Mouse (Mus musculus) spleen, postnatal 10 days (tissue): ENCODE measurements around the gene Traf3ip1.

Source experiments
- DNase-seq, 2 experiments: peaks; one replicate each; pipeline ENCODE4 v3.0.0; 2021 to 2022; ENCODE audit warnings: low spot score in 2 of 2

Traf3ip1 gene

DNA sequence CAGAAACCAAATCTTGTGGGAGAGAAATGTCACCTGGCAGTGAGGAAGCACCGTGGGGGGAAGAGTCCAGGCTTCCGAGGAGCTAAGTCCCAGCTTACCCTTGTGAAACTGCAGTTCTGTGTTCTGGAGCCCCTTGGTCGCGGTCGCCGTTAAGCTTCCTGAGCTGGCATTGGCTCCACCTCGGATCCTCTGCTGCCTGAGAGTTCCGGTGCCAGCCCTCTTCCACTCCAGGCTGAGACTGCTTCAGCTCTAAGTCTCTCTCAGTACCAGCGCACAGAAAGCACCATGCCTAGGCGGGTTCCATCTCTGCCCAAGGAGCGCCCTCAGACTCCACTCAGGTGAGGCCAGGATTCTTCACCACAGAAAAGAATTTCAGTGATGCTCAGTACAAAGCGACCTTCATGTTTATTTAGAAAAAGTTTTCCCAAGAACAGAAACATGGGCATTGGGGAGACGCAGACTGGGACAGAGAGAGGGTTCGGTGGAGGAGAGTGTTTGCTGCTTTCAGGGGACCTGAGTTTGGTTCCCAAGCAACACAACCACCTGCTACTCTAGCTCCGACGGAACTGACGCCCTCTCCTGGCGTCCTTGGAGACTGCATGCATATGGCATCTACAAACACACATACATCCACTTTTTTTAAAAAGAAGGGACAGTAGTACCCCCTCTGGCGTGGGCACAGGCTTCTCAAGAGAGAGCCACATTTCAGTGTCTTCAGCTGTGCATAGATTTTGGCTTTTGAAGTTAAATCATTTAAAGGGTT, 39.7 kb downstream of the Traf3ip1 start:
- DNase-seq = peak; percentile 68 to 79

DNA sequence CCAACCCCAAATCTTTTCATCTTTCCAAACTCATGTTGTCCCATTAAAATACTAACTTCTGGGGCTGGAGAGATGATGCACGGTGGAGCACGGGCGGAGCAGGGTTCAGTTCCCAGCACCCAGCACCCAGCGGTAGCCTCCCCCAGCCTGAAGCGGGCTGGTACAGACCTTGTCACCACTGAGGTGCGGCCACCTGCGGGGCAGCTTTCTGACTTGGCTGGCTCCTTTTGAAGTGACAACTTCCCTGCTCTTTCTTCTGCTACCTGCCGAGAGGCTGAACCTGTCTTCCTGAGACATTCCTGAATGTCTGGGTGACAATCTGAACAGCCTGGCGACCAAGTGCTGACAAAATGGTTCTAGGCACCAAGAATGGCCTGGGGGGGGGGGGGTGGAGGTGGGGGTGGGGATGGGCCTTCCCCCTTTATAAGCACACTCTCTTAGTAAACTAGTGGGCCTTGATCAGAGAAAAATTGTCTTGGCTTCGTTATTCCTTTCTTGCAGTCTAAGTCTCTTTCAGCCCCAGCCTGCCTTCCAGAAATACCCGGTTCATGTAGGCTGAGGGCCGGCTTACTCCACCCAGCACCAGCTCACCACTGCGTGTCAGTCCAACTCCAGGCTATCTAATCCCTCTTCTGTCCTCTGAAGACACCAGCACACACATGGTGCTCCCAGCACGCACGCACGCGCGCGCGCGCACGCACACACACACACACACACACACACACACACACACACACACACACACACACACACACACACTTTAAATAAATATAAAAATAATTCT, 43.5 kb downstream of the Traf3ip1 start:
- no peak for DNase-seq

DNA sequence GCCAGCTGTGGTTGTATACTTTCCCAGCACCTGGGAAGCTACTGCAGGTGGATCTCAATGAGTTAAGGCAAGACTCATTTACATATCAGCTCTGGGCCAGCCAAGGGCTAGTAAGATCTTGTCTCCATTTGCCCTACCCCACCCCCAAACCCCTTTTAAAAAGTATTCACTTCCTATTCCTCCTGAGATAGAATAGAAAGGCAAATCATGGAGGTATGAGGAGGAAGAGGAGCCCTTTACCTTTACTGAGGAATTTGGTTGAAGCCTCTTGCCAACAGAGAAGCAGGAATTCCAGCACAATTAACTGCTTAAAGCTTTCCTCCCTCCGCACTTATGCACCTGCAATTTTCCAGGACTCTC, 44.1 kb downstream of the Traf3ip1 start:
- no peak for DNase-seq

DNA sequence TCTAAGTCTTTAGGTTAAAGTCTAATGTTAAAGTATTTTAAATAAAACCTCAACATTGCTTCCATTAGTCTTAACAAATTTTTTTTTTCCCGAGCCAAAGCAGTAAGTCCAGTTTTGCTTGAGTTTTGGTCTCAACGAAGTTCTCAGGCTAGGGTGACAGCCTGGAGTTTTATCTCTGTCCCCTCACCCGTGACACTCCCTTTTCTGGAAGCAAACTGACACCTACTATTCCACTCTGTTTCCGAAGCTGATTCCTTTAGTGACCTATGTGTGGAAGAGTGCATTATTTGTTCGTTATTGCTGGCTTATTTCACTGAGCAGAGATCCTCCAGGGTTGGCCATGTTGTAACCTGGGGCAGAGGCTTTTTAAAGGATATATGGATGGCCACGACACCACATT, 44.8 kb downstream of the Traf3ip1 start:
- no peak for DNase-seq

DNA sequence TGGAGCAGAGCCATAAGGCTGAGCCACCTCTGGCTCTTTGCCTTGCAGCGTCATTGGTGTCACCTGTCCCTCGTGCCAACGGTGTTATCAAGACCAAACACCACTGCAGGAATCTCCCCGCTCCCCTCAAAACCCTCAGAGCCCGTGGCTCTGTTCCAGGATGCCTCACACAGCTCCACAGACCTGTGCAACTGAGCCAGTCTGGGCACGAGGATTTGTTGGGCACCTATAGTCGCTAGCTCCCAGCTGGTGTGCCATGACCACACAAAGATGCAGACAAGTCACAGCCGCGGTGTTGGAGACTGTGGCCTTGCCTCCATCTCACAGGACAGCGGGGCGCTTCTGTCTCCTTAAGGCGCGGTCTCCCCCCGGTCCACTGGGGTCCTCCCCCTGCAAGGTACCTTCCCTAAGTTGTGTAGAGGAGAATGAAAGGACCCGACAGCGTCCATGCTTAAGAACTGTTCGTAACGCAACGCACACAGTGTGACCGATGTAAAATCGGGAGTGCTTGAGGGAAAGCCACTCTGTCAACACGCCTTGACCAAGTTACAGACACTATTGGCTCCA, 45.3 kb downstream of the Traf3ip1 start:
- peak; percentile 77 to 82 for DNase-seq

DNA sequence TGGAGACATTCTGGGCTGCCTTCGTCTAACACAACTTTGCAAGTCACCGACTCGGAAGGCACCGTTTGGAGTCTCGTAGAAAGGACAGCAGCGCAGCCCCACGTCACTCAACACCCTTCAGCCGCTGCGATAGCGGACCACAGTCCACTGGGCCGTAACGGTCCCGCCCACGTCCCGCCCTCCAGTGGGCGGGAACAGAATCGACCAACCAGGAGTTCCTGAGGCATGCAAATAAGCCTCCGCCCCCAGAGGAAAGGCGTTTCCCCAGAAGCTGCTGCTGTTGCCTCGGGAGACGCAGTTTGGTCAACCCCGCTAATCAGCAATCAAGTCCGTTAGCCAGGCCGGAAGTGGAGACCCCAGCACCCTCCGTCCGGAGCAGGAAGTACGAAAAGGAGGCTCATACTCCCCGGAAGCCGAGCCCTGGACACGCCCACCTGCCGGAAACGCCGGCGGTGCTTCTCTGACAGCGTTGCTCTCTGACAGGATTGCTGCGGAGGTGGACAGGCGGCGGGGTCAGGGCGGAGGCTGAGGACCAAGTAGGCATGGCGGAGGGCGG, 45.9 kb downstream of the Traf3ip1 start, which contains the start of gene Asb1:
TSS of gene Asb1 (plus strand) at position 274 of the 556 bp plus-strand sequence.
- DNase-seq = peak; percentile 94 to 96

DNA sequence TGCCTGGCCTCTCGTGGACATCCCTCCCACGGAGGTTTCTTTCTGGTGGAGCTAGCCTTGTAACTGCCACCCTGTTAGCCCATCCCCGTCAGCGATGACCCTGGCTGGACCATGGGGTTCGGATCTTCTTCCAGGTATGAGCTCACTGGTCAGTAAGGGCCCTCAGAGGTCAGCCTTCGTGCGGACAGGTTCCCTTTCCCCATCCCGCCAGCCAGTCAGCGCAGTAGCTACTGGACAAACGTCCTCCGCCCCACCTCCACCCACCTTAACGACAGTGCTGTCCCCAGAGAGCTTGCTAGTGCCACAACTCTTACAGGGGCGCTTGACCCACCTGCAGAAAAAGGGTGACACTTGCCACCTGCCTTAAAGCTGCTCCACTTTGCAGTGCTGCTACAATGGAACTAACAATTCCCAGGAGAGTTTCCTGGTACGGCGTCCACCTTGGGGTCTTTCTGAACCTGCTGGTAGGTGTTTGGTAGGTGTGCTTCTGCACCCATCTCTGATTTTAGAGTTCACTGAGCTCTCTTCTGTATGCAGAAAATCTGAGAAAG, 46.7 kb downstream of the Traf3ip1 start:
- peak; percentile 45 to 49 for DNase-seq

DNA sequence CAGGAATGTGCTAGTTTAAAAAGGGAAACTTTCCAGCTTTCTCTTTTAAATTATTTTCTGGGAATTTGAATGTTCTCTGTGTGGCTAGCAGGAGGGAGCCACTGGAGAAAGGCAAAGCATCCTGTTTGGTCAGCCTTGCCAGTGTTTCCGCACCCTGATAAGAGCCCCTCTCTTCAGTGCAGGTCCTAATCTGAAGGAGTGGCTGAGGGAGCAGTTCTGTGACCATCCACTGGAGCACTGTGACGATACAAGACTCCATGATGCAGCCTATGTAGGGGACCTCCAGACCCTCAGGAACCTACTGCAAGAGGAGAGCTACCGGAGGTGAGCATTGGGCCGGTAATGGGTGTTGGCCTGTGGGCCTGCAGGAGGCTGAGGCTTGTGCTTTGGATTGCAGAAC, 49.5 kb downstream of the Traf3ip1 start:
- DNase-seq = no peak

DNA sequence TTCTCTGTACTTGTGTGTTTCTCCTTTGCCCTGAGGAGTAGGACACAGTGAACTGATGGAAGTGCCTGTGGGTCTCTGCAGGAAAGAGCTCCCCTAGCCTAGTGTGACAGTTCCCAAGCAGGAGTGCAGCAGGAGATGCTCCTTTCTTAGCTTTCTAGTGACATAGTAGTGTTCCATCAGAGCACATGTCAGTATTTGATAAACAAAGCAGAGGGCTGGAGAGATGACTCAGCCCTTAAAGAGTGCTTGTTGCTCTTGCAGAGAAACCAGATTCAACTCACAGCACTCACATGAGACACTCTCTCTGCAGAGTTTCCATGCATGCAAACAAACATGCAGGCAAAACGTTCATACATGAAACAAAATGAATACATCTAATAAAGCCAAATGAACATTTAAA, 50.8 kb downstream of the Traf3ip1 start:
- no peak for DNase-seq

DNA sequence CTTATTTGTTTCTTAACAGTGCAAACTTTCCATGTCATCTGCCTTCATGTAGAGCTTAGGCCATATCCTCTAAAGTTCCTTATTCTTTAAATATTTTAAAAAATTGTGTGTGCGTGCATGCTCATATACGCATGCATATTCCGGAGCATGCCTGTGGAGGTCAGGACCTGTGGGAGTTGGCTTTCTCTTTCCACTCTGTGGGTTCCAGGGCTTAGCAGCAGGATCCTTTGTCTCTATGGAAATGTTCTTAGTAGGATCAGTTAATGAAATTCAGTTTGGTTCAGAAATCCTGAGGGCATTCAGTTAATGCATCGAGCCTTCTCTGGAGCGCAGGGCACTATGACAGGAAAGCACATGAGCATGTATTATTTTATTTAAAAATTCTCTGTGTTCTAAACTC, 53.1 kb downstream of the Traf3ip1 start:
- no peak for DNase-seq

DNA sequence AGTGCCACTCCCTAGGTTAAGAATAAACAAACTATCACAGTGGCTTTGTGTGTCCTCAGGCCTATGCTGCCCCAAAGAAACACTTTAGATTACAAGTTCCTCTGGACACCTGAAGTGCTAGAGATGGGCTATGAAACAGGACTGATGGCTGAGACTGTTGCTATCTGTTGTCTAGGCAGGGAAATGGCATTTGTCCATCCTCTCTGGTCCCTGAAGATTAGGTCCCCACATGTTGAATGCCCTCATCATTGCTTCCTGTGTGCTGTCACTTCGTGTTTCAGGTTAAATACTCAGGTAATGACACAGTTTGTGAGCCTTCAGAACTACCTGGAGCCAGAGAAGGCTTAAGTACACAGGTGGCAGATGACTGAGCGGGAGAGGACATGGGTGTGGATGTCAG, 54.6 kb downstream of the Traf3ip1 start:
- DNase-seq = no peak

DNA sequence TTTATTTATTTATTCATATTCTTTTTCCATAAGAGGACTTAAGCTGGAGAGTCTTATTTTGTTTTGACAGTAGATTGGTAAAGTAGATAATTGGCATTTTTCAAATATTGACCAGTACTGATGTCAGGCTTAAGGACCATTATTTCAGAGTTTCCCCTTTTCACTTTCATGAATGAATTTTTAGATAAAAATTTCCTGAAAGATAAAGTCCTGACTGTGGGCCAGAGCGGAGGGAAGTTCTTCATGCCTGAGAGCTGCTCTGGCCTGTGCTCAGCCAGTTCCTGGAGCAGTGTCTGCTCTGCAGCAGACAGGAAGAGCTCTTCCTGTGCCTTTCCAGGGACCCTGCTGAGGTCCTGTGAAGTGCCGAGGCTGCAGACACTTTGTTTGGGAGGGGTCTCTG, 62.7 kb downstream of the Traf3ip1 start:
- no peak for DNase-seq

DNA sequence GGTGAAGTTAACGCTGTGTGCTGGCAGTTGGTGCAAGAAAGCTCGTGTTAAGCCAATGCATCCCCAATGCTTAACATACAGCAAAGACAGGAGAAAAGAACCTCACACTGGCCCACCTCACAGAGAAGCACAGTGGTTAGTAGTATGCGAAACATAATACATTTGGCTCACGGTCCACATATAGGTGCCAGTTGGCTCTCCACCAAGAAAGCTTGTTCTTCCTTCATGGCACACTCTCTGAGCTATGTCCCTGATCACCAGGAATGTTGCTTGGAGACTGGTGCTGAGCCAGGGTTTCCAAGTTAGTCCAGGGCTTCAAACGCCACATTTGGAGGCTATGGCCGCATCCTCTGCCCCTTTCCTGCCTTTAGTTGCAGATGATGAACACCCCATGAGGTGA, 66.8 kb downstream of the Traf3ip1 start:
- no peak for DNase-seq

DNA sequence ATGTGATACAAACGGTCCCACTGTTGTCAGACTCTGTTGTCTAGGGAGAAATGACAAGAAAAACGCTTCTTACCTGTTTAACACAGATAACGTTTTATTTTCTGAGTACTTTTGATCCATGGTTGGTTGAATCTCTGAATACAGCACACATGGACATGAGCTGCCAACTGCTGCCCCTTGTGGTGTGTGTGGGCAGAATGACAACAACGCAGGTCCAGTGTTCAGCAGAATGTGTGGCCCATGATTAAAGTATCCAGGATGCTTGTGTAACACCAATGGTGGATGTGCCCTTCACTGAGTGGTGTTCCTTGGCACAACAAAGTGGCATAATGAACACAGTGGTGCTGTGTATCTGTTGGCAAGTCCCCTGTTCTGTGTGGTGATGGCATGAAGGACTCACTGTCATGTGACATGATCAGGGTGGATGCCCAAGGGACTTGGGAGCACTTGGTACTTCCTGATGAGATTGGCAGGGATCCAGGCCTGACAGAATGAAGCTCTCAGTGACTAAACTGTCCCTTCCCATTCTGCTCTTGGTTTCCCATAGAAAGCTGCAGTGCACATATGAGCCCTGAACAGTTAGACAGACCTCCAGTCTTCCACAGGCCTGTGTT, 68.6 kb downstream of the Traf3ip1 start:
- no peak for DNase-seq

DNA sequence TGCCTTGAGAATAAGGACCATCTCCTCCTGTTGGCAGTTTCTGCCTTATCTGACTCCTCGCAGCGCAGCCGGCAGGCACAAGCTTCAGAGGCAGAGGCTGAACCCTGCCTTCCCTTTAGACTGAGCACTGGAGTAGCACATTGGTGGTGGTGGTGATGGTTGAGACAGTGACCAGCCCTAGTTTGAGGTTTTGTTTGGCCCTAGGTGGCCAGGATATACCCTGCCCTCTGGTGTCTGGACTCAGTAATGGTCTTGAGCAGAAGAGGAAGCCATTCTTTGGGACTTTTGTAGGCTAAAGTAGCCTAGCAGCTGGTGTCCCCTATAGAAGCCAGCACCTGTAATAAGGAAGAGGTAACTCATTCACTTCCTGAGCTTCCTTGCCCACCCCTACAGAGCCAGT, 69.6 kb downstream of the Traf3ip1 start:
- DNase-seq = peak in 1 of 2 experiments; percentile 24

DNA sequence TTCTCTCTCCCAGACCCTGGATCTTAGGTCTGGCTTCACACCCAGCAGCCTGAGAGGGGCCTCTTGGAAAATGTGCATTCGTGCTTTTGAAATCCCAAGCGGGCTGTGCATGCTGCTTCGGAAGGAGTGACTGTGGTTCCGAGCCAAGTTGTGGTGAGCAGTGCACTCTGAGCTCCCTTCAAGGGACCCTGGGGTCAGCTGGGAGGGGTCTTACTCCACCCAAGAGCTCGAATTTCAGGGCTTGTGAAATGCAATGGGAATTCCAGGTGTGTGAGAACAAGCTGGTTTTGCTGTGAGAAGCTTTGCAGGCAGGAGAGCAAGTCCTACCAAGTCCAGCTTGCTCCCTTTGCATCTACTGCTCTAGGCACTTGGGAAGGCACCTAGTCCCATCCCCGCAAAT, 70.2 kb downstream of the Traf3ip1 start:
- DNase-seq = no peak

DNA sequence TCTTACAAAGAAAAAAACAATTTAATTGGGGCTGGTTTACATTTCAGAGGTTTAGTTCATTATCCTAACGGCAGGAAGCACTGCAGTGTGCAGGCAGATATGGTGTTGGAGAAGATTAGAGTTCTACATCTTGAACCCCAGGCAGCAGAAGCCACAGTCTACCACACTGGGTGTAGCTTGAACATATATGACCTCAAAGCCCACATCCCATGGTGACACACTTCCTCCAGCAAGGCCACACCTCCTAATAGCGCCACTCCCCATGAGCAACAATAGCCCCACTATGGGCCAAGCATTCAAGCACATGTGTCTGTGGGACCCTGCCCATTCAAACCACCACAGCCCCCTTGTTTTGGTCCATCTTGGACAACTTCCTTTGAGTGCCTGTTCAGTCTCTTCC, 72.8 kb downstream of the Traf3ip1 start:
- no peak for DNase-seq

DNA sequence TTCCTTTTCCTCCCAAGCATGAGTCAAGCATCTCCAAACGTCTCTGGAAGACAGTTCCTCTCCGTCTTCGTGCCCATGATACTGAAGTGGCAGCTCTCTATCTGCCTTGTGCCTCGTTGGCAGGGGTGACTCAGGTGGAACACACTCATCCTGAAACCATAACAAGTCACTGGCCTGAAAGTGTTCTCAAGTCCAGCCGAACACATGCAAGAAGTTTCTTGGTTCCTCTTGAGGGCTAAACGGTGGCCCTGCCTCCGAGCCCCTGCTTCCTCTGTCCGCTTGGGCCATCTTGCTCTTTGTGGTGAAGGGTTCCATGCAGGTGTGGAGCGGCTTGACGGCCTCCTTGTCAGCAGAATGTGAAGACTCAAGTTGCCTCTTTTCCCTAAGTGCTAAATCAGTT, 78.0 kb downstream of the Traf3ip1 start:
- no peak for DNase-seq

DNA sequence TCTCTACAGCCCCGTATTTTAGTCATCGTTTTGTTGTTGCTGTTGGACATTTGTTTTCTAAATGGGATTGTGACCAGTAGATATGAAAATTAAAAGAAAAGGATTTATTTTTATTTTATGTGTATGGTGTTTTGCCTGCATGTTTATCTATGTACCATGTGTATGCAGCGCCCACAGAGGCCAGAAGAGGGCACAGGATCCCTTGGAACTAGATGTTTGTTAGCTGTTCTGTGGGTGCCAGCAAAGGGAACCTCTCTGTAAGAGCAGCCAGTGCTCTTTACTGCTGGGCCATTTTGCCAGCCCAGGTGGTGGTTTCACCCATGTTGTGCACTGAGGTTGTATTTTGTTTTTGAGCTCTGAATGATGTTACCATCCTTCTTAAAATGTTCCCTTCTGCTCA, 79.8 kb downstream of the Traf3ip1 start:
- peak in 1 of 2 experiments; percentile 55 for DNase-seq

DNA sequence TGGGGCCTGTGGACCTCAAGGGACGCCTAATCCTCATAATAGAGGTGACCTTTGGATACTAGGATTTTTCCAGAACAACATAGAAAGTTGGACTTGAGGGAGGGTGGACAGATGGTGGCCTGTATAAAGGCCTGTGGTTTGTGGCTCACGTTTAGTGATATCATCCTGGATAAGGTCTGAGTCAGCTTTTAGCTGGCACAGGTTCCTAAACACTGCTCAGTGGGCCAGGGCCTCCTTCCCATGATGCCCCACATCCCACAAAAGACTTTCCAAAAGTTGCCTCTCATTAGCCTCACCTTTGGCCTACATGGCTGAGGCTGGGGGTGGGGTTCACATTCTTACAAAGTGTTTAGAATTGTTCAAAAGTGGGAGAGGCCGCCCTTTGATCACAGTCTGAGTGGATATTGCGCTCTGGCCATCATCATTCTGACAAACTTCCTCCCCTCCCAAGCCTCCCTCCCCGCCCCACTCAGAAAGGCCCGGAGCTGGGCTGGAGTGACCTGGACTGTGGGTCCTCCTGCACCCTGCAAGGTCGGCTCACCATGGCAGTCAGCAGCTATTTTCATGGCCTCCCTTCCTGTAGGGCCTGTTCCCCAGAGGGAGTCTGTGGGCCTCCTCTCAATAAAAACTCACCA, 83.6 kb downstream of the Traf3ip1 start:
- no peak for DNase-seq
